In the genomic region with DNA sequence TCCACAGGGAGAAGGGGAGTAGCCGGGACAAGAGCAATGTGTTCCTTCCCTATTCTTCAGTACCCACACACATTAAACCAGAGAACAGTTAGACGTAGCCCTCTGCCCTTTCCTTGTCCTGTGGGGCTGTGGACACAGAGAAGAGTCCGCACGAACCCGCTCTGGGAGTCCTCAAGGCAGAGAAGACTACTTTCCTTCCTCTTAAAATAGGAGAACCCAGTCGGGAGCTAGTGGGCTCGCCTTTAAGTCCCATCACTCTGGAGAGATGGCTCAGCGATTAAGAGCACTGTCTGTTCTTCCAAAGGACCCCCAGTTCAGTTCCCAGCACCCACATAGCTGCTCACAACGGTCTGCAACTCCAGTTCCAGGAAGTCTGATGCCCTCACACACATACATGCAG, we compare ENCODE assay signal across 8 mouse cellular contexts. TPM values are rescaled to one million over a fixed set of nuclear protein-coding genes. Genes with fewer than 3 reads are reported as not detected.
DNase-seq lines count a peak whose midpoint lies in the region; ATAC-seq and TF ChIP-seq lines count a peak whose summit lies in the region.

No protein-coding gene starts in this region.

- H3K9ac ChIP-seq in kidney, embryonic 14.5 days (ENCODE audit: low read depth, low read length): peak overlapping the region; percentile 85
- peak overlapping the region; percentile 88 for H3K9ac ChIP-seq in hindbrain, embryonic 12.5 days
- H3K9ac ChIP-seq in midbrain, embryonic 13.5 days (replicated peaks): peak overlapping the region; percentile 83

- H3K4me1 ChIP-seq in kidney, embryonic 14.5 days (ENCODE audit: control insufficient read depth, insufficient read depth, low read length): peaks cover 6% of the 10 kb centered on the region; the same call in 1 of the 2 replicates
- H3K4me1 ChIP-seq in bone marrow, adult 2 months (ENCODE audit: control insufficient read depth, insufficient read depth, low read length): peaks cover 3% of the 10 kb centered on the region
- peaks cover 24% of the 10 kb centered on the region for H3K4me1 ChIP-seq in hindbrain, embryonic 12.5 days
- peaks cover 29% of the 10 kb centered on the region for H3K4me1 ChIP-seq in midbrain, embryonic 13.5 days (replicated peaks)

- no peak for TF ChIP-seq CTCF in bone marrow, adult 2 months (IDR thresholded peaks at IDR 0.05; ENCODE audit: control insufficient read depth, insufficient read depth, low read length)

- H3K27ac ChIP-seq in kidney, embryonic 14.5 days (ENCODE audit: low read depth, low read length): peak overlapping the region; percentile 78; the same call in 1 of the 2 replicates
- peak overlapping the region; percentile 54 for H3K27ac ChIP-seq in bone marrow, adult 2 months (ENCODE audit: control insufficient read depth, insufficient read depth, low read depth, low read length, poor library complexity)
- H3K27ac ChIP-seq in hindbrain, embryonic 12.5 days: peak overlapping the region; percentile 82
- peak overlapping the region; percentile 64; the same call in 1 of the 2 replicates for H3K27ac ChIP-seq in midbrain, embryonic 13.5 days

- no peak for ATAC-seq in kidney, embryonic 14.5 days (ENCODE audit: low FRiP score, low TSS enrichment)
- ATAC-seq in hindbrain, embryonic 12.5 days (ENCODE audit: low FRiP score): no peak
- no peak for ATAC-seq in midbrain, embryonic 13.5 days
- no peak for ATAC-seq in inflammation-experienced regulatory T-cells, adult 6 months

- no peak for DNase-seq in kidney, postnatal 10 days
- DNase-seq in thymus, postnatal 4 days: no peak
- DNase-seq in thymus, postnatal 25 days: no peak

- no peaks in the 10 kb centered on the region for H3K27me3 ChIP-seq in kidney, embryonic 14.5 days (ENCODE audit: control insufficient read depth, insufficient read depth, low read length)
- H3K27me3 ChIP-seq in hindbrain, embryonic 12.5 days: no peaks in the 10 kb centered on the region
- no peaks in the 10 kb centered on the region for H3K27me3 ChIP-seq in midbrain, embryonic 13.5 days

- peak overlapping the region; percentile 90 for H3K4me3 ChIP-seq in kidney, embryonic 14.5 days (ENCODE audit: low read length)
- H3K4me3 ChIP-seq in bone marrow, adult 2 months (replicated peaks; ENCODE audit: control insufficient read depth, low read depth, low read length): peak overlapping the region; percentile 83
- H3K4me3 ChIP-seq in hindbrain, embryonic 12.5 days: peak overlapping the region; percentile 86
- H3K4me3 ChIP-seq in midbrain, embryonic 13.5 days (replicated peaks): peak overlapping the region; percentile 76

- peak overlapping the region; percentile 90 for H3K4me2 ChIP-seq in kidney, embryonic 14.5 days (replicated peaks; ENCODE audit: low read depth, low read length)
- H3K4me2 ChIP-seq in hindbrain, embryonic 12.5 days (replicated peaks): peak overlapping the region; percentile 70
- H3K4me2 ChIP-seq in midbrain, embryonic 13.5 days (replicated peaks): peak overlapping the region; percentile 66

- peaks cover 30% of the 10 kb centered on the region for H3K36me3 ChIP-seq in kidney, embryonic 14.5 days (ENCODE audit: control insufficient read depth, insufficient read depth, low read length)
- peaks cover 35% of the 10 kb centered on the region for H3K36me3 ChIP-seq in hindbrain, embryonic 12.5 days
- H3K36me3 ChIP-seq in midbrain, embryonic 13.5 days: peaks cover 32% of the 10 kb centered on the region

- no peak for TF ChIP-seq POLR2A in bone marrow, adult 2 months (IDR thresholded peaks at IDR 0.05; ENCODE audit: borderline replicate concordance, control insufficient read depth, low read depth, low read length)

- WGBS in kidney, embryonic 14.5 days: 45% methylated on average over 9 of the region's 9 CpGs
- WGBS in bone marrow, adult 2 months: 40% methylated on average over 9 of the region's 9 CpGs
- 45% methylated on average over 9 of the region's 9 CpGs for WGBS in hindbrain, embryonic 12.5 days
- WGBS in midbrain, embryonic 13.5 days: 50% methylated on average over 9 of the region's 9 CpGs

- no peaks in the 10 kb centered on the region for H3K9me3 ChIP-seq in kidney, embryonic 14.5 days (ENCODE audit: control insufficient read depth, low read length)
- no peaks in the 10 kb centered on the region for H3K9me3 ChIP-seq in hindbrain, embryonic 12.5 days (replicated peaks)
- no peaks in the 10 kb centered on the region for H3K9me3 ChIP-seq in midbrain, embryonic 13.5 days

RNA-seq across cellular contexts. Expression of a gene that starts 0.9 kb away (rescaled TPM):
- 35.6 and 36.0 TPM in 2 replicates for polyA plus RNA-seq in kidney, embryonic 14.5 days (2014; fragmentation: Nextera tagmentation; extraction: Ambion mirVana)
- polyA plus RNA-seq in bone marrow, adult 2 months (2011; ENCODE audit: insufficient read depth, insufficient read length, low replicate concordance, missing spikeins): 194 and 345 TPM in 2 replicates
- 49.3 and 54.1 TPM in 2 replicates for polyA plus RNA-seq in hindbrain, embryonic 12.5 days (2016; fragmentation: Nextera tagmentation; extraction: Ambion mirVana)
- polyA plus RNA-seq in midbrain, embryonic 13.5 days (2015; fragmentation: Nextera tagmentation; extraction: Ambion mirVana): 38.7 and 40.8 TPM in 2 replicates
- 10 to 100 TPM; 47.8 to 71.3 (median 51.3) TPM for polyA plus RNA-seq in inflammation-experienced regulatory T-cells, adult 6 months (2017; shearing (Covaris generic))

RNA-seq across cellular contexts. Expression of a gene that starts 8.4 kb away (rescaled TPM):
- polyA plus RNA-seq in kidney, embryonic 14.5 days (2014; fragmentation: Nextera tagmentation; extraction: Ambion mirVana): 34.2 and 34.6 TPM in 2 replicates
- 25.9 and 32.7 TPM in 2 replicates for polyA plus RNA-seq in bone marrow, adult 2 months (2011; ENCODE audit: insufficient read depth, insufficient read length, low replicate concordance, missing spikeins)
- 27.6 and 30.6 TPM in 2 replicates for polyA plus RNA-seq in hindbrain, embryonic 12.5 days (2016; fragmentation: Nextera tagmentation; extraction: Ambion mirVana)
- 24.3 and 29.6 TPM in 2 replicates for polyA plus RNA-seq in midbrain, embryonic 13.5 days (2015; fragmentation: Nextera tagmentation; extraction: Ambion mirVana)
- polyA plus RNA-seq in inflammation-experienced regulatory T-cells, adult 6 months (2017; shearing (Covaris generic)): 10 to 100 TPM; 47.3 to 55.4 (median 53.1) TPM

RNA-seq across cellular contexts. Expression of a gene that starts 17.7 kb away (rescaled TPM):
- 14.4 and 14.8 TPM in 2 replicates for polyA plus RNA-seq in kidney, embryonic 14.5 days (2014; fragmentation: Nextera tagmentation; extraction: Ambion mirVana)
- polyA plus RNA-seq in bone marrow, adult 2 months (2011; ENCODE audit: insufficient read depth, insufficient read length, low replicate concordance, missing spikeins): 1.7 and 5.0 TPM in 2 replicates
- polyA plus RNA-seq in hindbrain, embryonic 12.5 days (2016; fragmentation: Nextera tagmentation; extraction: Ambion mirVana): 20.3 and 21.5 TPM in 2 replicates
- polyA plus RNA-seq in midbrain, embryonic 13.5 days (2015; fragmentation: Nextera tagmentation; extraction: Ambion mirVana): 25.5 and 26.9 TPM in 2 replicates
- polyA plus RNA-seq in inflammation-experienced regulatory T-cells, adult 6 months (2017; shearing (Covaris generic)): 1 to 10 TPM in 2 of 3 experiments, under 1 TPM in 1; 0.94 to 2.3 (median 1.3) TPM

RNA-seq across cellular contexts. Expression of a gene that starts 40.7 kb away (rescaled TPM):
- 9.3 and 15.6 TPM in 2 replicates for polyA plus RNA-seq in kidney, embryonic 14.5 days (2014; fragmentation: Nextera tagmentation; extraction: Ambion mirVana)
- polyA plus RNA-seq in bone marrow, adult 2 months (2011; ENCODE audit: insufficient read depth, insufficient read length, low replicate concordance, missing spikeins): 17.3 and 23.2 TPM in 2 replicates
- polyA plus RNA-seq in hindbrain, embryonic 12.5 days (2016; fragmentation: Nextera tagmentation; extraction: Ambion mirVana): 12.4 and 14.0 TPM in 2 replicates
- polyA plus RNA-seq in midbrain, embryonic 13.5 days (2015; fragmentation: Nextera tagmentation; extraction: Ambion mirVana): 9.4 and 10.1 TPM in 2 replicates
- 10 to 100 TPM in 1 of 3 experiments, 1 to 10 TPM in 2; 6.4 to 20.1 (median 8.2) TPM for polyA plus RNA-seq in inflammation-experienced regulatory T-cells, adult 6 months (2017; shearing (Covaris generic))

RNA-seq across cellular contexts. Expression of a gene that starts 40.9 kb away (rescaled TPM):
- 36.6 and 61.5 TPM in 2 replicates for polyA plus RNA-seq in kidney, embryonic 14.5 days (2014; fragmentation: Nextera tagmentation; extraction: Ambion mirVana)
- polyA plus RNA-seq in bone marrow, adult 2 months (2011; ENCODE audit: insufficient read depth, insufficient read length, low replicate concordance, missing spikeins): 8.6 and 15.1 TPM in 2 replicates
- 57.6 and 58.3 TPM in 2 replicates for polyA plus RNA-seq in hindbrain, embryonic 12.5 days (2016; fragmentation: Nextera tagmentation; extraction: Ambion mirVana)
- polyA plus RNA-seq in midbrain, embryonic 13.5 days (2015; fragmentation: Nextera tagmentation; extraction: Ambion mirVana): 46.4 and 46.8 TPM in 2 replicates
- polyA plus RNA-seq in inflammation-experienced regulatory T-cells, adult 6 months (2017; shearing (Covaris generic)): 10 to 100 TPM; 24.9 to 35.4 (median 28.8) TPM
